Mouse (Mus musculus) retina, adult 2 months (tissue): Measurements from ENCODE around the gene Sccpdh.
"Not testable (repeated sequence)": the region's sequence is repeated elsewhere in the genome, so short reads cannot be mapped to it uniquely, and the experiment has no call there.

ENCODE experiments used
- DNase-seq: peaks from one replicate; pipeline ENCODE4 v3.0.0-alpha.2; 2012; ENCODE audit warnings: low read depth, low spot score

Gene Sccpdh

DNA sequence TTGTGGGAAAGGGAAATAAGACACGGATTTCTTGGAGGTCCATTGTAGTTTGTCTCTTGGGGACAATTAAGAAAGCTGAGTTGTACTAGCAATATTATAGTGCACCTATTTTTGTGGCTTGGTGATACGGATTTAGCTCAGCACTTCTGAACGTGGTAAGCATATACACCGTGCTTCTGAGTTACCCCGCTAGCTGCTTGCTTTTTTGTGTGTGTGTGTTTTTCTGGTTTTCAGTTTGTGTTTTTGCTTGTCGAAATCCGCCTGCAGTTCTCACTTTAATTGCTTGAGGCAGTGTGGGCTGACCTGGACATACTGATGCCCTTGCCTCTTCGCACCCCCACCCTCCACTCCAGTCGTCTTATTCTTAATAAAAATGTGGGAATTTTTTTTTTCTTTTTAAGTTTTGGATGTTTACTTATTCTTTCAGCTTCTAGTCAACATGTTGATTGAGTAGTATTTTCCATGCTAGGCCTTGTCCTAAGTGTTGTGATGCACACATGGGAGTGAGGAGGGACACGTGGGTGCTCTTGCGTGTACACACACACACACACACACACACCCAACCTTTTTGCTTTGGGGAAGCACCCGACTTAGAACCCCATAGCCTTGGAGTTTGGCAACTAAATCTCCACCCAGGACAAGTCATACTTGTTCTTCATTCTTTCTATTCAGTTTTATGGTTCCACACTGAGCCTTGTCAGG is 977 bp downstream of the Sccpdh start:
- no peak for DNase-seq

DNA sequence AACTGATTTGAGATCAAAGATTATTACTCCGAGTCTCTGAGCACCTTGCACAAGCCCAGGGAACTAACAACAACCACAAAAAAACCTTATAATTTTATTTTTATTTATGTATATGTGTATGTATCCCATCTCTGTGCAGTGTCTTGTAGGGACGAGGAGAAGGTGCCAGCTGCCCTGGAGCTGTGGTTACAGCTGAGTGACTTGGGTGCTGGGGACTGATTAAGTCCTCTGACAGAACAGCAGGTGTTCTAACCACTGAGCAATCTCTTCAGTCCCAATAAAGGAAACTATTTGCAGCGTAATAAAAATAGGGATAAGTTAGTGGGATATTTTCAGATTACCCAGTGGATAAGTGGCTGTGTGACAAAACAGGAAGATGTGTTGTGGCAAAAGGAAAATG is 6.3 kb downstream of the Sccpdh start:
- no peak for DNase-seq

- no peak for DNase-seq
Measured at GRCm38 (mm10) chr1:179677031-179677430, 9.0 kb downstream of the Sccpdh start.

DNA sequence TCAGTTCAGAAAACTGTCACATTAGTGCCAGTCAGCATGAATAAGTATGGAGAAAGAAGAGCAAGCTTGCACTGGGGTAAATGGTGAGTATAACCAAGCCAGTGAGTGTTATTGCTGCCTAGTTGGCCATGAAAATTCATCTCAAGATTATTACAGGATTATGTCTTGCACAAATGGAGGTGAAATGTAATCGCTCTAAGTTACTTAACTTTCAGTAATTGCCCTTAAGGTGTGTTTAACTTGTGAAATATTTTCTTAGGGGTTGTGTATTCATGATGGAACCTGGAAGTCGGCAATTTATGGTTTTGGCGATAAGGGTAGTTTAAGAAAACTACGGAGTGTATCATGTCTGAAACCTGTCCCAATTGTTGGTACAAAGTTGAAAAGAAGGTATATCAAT is 11.3 kb downstream of the Sccpdh start:
- DNase-seq: no peak

DNA sequence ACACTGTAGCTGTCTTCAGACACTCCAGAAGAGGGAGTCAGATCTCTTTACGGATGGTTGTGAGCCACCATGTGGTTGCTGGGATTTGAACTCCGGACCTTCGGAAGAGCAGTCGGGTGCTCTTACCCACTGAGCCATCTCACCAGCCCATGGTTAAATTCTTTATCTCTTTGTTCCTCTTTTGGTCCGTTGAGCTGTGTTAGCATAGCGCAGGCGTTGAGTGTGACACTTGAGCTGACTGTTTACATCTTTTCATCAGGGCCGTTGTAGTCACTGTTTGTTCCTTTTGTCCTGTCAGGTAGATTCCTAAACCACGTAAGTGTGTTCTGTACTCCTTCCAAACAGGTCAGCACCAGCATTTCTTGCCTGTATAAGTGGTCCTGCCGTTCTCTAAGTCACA is 14.7 kb downstream of the Sccpdh start:
- DNase-seq: not testable (repeated sequence)

DNA sequence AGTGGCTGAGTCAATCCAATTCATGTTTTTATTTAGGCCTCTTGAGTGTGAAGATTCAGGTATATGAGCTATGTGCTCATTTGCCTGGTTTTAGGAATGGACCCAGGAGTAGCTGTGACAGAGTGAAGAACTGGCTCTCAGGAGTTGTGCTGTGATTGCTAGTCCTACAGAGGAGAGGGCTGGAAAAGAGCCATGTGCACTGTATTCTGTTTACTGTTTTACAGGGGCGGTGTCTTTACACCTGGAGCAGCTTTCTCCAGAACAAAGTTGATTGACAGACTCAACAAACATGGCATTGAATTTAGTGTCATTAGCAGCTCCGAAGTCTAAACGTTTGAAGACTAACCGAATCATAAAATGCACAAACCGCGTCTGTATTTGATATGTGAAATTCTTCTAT is 18.3 kb downstream of the Sccpdh start:
- no peak for DNase-seq

DNA sequence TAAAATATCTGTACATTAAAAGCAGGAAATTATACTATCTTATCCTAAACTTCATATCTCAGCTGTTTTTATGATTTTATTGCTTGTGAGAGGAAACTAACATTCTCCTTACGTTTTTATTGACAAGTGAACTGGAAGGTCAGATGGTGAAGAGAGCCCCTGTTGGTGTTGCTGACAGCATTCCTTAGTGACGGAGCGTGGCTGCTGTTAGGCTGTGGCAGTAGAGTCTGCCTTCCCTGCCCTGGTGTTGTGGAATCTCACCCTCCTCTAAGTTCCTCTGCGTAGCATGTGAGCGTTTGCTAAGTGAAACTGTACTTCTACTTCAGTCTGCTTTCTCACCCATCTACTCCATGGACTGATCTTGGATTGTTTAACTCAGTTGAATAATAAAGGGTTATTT is 18.8 kb downstream of the Sccpdh start:
- no peak for DNase-seq

- DNase-seq: no peak
Measured at GRCm38 (mm10) chr1:179687305-179687704, 19.3 kb downstream of the Sccpdh start.

DNA sequence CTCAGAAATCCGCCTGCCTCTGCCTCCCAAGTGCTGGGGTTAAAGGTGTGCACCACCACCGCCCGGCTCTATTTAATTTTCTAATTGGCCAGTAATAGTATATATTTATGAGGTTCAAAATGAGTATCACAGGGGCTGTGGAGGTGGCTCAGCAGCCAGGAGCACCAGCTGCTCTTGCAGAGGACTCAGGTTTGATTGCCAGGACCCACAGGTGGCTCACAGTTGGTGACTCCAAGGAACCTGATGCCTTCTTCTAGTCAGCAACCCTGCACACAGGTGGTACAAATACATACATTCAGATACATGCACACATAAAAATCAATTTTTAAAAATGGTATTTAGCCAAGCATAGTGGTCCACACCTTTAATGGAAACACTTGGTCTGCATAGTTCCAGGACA is 20.0 kb downstream of the Sccpdh start:
- no peak for DNase-seq

DNA sequence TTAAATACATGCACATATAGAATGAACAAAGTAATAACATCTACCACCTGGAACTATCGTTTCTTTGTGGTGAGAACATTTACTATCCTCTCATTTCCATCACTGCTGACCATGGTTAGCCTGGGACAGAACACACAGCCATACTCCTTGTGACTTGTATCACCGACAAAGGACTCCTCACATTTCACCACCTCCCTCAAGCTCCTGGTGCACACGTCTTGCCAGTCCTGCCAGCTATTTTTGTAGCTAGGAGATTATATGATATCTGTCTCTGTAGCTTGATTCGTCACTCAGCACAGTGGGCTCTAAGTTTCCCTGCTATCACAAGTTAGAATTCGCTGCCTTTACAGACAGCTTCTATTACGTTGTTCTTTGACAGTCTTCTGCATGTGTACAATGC is 20.4 kb downstream of the Sccpdh start:
- no peak for DNase-seq

DNA sequence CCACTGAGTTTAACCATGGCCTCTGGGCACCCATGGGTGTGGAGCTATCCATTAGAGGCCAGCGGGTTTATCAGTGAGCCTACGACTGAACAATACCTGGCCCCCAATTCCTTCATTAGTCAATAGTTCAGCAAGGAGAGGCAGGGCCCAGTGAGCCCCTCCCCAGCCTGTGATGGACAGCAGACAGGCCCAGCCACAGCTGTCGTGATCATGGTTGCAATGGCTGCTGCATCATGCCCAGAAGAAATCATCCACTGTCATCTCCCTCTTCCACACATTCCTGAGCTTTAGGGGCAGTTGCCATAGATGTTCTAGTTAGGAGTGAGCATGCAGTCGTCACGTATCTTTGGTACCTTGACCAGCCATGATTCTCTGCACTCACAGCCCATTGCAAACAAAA is 20.9 kb downstream of the Sccpdh start:
- no peak for DNase-seq

DNA sequence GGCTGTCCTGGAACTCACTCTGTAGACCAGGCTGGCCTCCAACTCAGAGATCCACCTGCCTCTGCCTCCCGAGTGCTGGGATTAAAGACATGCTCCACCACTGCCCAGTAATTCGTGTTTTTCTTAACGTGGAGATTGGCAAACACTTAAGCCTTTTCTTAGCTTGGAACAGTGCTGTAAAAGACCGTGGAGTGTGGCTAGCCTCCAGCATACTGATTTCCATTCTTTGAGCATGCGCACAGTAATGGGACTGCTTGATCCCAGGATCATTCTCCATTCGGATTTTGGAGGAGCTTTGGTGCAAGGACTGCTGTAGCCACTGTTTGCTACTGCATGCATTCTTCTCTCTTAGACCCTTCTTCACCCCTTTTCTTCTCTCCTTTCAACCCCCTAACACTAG is 21.5 kb downstream of the Sccpdh start:
- no peak for DNase-seq

DNA sequence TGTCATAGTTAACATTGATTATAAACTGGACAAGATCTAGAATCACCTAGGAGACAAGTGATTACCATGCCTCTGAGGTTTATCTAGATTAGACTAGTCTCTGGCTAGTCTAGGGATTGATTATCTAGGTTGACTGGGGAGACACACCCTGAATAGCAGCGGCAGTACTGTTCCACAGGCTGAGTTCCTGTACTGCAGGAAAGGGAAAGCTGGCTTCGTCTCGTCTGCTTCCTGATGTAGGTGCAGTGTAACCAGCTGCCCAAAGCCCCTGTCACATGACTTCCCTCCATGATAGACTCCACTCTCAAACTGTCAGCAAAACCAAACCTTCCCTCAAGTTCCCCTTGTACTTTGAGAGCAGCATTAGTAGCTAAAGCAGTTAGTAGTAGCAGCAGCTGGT is 36.1 kb downstream of the Sccpdh start:
- no peak for DNase-seq

- no peak for DNase-seq
Measured at GRCm38 (mm10) chr1:179705154-179705553, 37.1 kb downstream of the Sccpdh start.

- no peak for DNase-seq
Measured at GRCm38 (mm10) chr1:179709390-179709789, 41.4 kb downstream of the Sccpdh start.

GRCm38 (mm10) chr1:179710739-179711138 is 42.7 kb downstream of the Sccpdh start:
- no peak for DNase-seq

GRCm38 (mm10) chr1:179712658-179713057 is 44.6 kb downstream of the Sccpdh start:
- no peak for DNase-seq

- DNase-seq: no peak
Measured at GRCm38 (mm10) chr1:179713367-179713766, 45.4 kb downstream of the Sccpdh start.

DNA sequence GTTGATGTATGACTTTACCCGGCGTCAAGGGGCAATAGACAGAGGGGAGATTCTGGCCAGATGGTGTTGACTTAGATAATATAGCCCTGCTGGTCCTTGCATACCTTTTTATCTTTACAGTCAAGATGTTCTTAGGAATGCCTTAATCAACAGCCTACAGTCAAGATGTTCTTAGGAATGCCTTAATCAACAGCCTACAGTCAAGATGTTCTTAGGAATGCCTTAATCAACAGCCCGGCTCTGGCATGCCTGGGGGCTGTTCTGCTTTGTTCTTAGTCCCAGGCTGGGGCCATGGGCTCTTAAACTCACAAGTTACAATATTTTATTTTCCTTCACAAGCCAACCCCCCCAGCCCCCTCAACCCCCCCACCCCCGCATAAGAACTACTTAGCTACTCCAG is 47.3 kb downstream of the Sccpdh start:
- not testable (repeated sequence) for DNase-seq

- no peak for DNase-seq
Measured at GRCm38 (mm10) chr1:179715786-179716185, 47.8 kb downstream of the Sccpdh start.

- no peak for DNase-seq
Measured at GRCm38 (mm10) chr1:179722811-179723469, 54.9 kb downstream of the Sccpdh start.

DNA sequence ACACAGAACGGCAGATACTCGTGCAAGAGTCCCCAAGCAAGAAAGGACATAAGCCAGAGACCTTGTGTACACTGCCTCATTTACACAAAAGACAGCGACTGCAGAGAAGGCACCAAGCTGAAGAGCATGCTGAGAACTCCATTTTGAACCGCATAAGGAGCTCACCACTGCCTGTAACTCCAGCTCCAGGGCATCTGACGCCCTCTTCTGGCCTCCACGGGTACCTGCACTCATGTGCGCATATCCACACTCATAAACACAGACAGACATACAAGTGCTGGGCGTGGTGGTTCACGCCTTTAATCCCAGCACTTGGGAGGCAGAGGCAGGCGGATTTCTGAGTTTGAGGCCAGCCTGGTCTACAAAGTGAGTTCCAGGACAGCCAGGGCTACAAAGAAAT is 60.7 kb downstream of the Sccpdh start:
- DNase-seq: no peak

DNA sequence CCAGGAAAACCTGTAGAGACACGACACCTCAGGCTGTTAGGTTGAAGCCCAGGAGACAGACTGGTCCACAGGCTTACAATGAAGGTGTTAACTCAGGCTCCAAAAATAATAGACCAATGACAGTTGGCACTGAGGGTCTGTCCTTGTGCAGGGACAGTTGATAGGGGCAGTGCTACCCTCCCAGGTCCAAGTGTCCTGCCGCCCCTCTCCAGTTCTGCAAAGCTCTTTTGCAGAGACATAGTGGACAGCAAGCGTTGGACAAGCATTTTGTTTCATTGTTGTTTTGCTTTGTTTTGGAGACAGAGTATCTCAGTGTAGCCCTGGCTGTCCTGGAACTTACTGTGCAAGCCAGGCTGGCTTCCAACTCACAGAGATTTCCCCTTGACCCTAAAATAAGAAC is 63.4 kb downstream of the Sccpdh start:
- no peak for DNase-seq
